Mouse (Mus musculus) layer of hippocampus, adult 18-20 months (tissue): ENCODE measurements around the gene Mob2. TPM values are rescaled to one million over a fixed set of nuclear protein-coding genes. Genes with fewer than 3 reads are reported as not detected.

Source experiments
- DNase-seq, 2 experiments: peaks; one replicate each; pipeline ENCODE4 v3.0.0; 2022; ENCODE audit warnings: low spot score in 2 of 2
- total RNA-seq, 2 experiments: library from RNA; stranded (reverse); gene quantifications; 2 replicates each; pipeline ENCODE4 v1.2.3; 2021

The Mob2 gene
- total RNA-seq, 2 experiments from 2014 or later, result 29.0 to 32.0 TPM

GRCm38 (mm10) chr7:142081736-142082135 is 20.9 kb upstream of the Mob2 start:
- no peak for DNase-seq

GRCm38 (mm10) chr7:142080876-142081275 is 20.0 kb upstream of the Mob2 start:
- no peak for DNase-seq

- DNase-seq, result no peak
Observed at GRCm38 (mm10) chr7:142079365-142079764, 18.5 kb upstream of the Mob2 start.

- no peak for DNase-seq
Observed at GRCm38 (mm10) chr7:142077138-142077537, 16.3 kb upstream of the Mob2 start.

GRCm38 (mm10) chr7:142074146-142074886 is 13.5 kb upstream of the Mob2 start:
- no peak for DNase-seq

- no peak for DNase-seq
Observed at GRCm38 (mm10) chr7:142071717-142072116, 10.9 kb upstream of the Mob2 start.

GRCm38 (mm10) chr7:142071212-142071578 is 10.3 kb upstream of the Mob2 start:
- DNase-seq, result no peak

- DNase-seq, result peak; percentile 49 to 72
Observed at GRCm38 (mm10) chr7:142070458-142071211, 9.8 kb upstream of the Mob2 start.

- no peak for DNase-seq
Observed at GRCm38 (mm10) chr7:142068429-142068828, 7.6 kb upstream of the Mob2 start.

GRCm38 (mm10) chr7:142060185-142060930 is 507 bp downstream of the Mob2 start:
- DNase-seq, result no peak

- no peak for DNase-seq
Observed at GRCm38 (mm10) chr7:142059024-142059423, 1.8 kb downstream of the Mob2 start.

- DNase-seq, result no peak
Observed at GRCm38 (mm10) chr7:142057121-142057520, 3.7 kb downstream of the Mob2 start.

GRCm38 (mm10) chr7:142056601-142057061 is 4.2 kb downstream of the Mob2 start:
- no peak for DNase-seq

- no peak for DNase-seq
Observed at GRCm38 (mm10) chr7:142055431-142055830, 5.4 kb downstream of the Mob2 start.

GRCm38 (mm10) chr7:142050536-142050935 is 10.3 kb downstream of the Mob2 start:
- DNase-seq, result no peak

- DNase-seq, result no peak
Observed at GRCm38 (mm10) chr7:142045932-142046331, 14.9 kb downstream of the Mob2 start.

GRCm38 (mm10) chr7:142045344-142045743 is 15.5 kb downstream of the Mob2 start:
- no peak for DNase-seq

- DNase-seq, result no peak
Observed at GRCm38 (mm10) chr7:142040756-142041155, 20.1 kb downstream of the Mob2 start.

- DNase-seq, result peak in 1 of 2 experiments; percentile 68
Observed at GRCm38 (mm10) chr7:142037553-142038170, 23.2 kb downstream of the Mob2 start.

GRCm38 (mm10) chr7:142035048-142035811 is 25.6 kb downstream of the Mob2 start:
- DNase-seq, result no peak

- no peak for DNase-seq
Observed at GRCm38 (mm10) chr7:142034198-142034597, 26.7 kb downstream of the Mob2 start.
